Mouse (Mus musculus): ENCODE measurements at regions not wholly inside any gene's neighbourhood (a gene's known extent, or its start where the extent isn't known, plus 50 kb on each side); places are given as distances from the start of the nearest gene placed in this dataset. TPM values are rescaled to one million over a fixed set of nuclear protein-coding genes. Genes with fewer than 3 reads are reported as not detected.
"Not testable (repeated sequence)": the region's sequence is repeated elsewhere in the genome, so short reads cannot be mapped to it uniquely, and the experiment has no call there.

- no peak for DNase-seq
Observed at GRCm38 (mm10) chr7:113694466-113694865, 71.3 kb upstream of the Spon1 start.

- no peak for DNase-seq
Observed at GRCm38 (mm10) chr7:113705929-113706328, 59.9 kb upstream of the Spon1 start.

- DNase-seq, result no peak
Observed at GRCm38 (mm10) chr7:113707596-113707995, 58.2 kb upstream of the Spon1 start.

- DNase-seq, result no peak
Observed at GRCm38 (mm10) chr7:113710541-113711270, 55.1 kb upstream of the Spon1 start.

- DNase-seq, result not testable (repeated sequence)
Observed at GRCm38 (mm10) chr7:113711356-113711755, 54.4 kb upstream of the Spon1 start.

Small RNA genes lying in the stretch of these regions (microRNA-seq; reads per million reads assigned to microRNA genes)
- gene Gm23700, result not detected

All from adrenal gland, postnatal 10 days (tissue).